Mouse (Mus musculus) hindbrain, embryonic 16.5 days (tissue): ENCODE measurements around the gene Stk24. TPM values are rescaled to one million over a fixed set of nuclear protein-coding genes. Genes with fewer than 3 reads are reported as not detected.

ENCODE experiments used
- ATAC-seq: fragments of 200-750 bp; cut with Nextera tagmentation; 2 replicates; pipeline ENCODE4 v1.8.0; 2017; ENCODE audit warnings: moderate TSS enrichment, moderate library complexity
- H3K27ac ChIP-seq: fragments of 300-500 bp; sonication (generic); 2 replicates; pipeline ENCODE4 v1.5.1; 2014; ENCODE audit warnings: low read depth, mild to moderate bottlenecking, control low read depth, low read length, moderate library complexity
- H3K27me3 ChIP-seq: fragments of 300-500 bp; sonication (generic); replicated peaks from 2 replicates; pipeline ENCODE4 v1.6.1; 2014; ENCODE audit warnings: low read length; ENCODE audit not compliant: control insufficient read depth, insufficient read depth
- H3K36me3 ChIP-seq: fragments of 300-500 bp; sonication (generic); 2 replicates; pipeline ENCODE4 v1.6.1; 2014; ENCODE audit warnings: mild to moderate bottlenecking, low read length, moderate library complexity, mixed read lengths; ENCODE audit not compliant: control insufficient read depth, insufficient read depth
- H3K4me1 ChIP-seq: fragments of 300-500 bp; sonication (generic); 2 replicates; pipeline ENCODE4 v1.6.1; 2014; ENCODE audit warnings: low read depth, low read length; ENCODE audit not compliant: control insufficient read depth, insufficient read depth
- H3K4me2 ChIP-seq: fragments of 300-500 bp; sonication (generic); 2 replicates; pipeline ENCODE4 v1.6.1; 2014; ENCODE audit warnings: mild to moderate bottlenecking, low read length, control low read depth, moderate library complexity
- H3K4me3 ChIP-seq: fragments of 300-500 bp; sonication (generic); 2 replicates; pipeline ENCODE4 v1.5.1; 2014; ENCODE audit warnings: mild to moderate bottlenecking, low read length, control low read depth, moderate library complexity
- H3K9ac ChIP-seq: fragments of 300-500 bp; sonication (generic); 2 replicates; pipeline ENCODE4 v1.6.1; 2014; ENCODE audit warnings: low read depth, mild to moderate bottlenecking, control low read depth, low read length, moderate library complexity
- H3K9me3 ChIP-seq: fragments of 300-500 bp; sonication (generic); 2 replicates; pipeline ENCODE4 v1.6.1; 2014; ENCODE audit warnings: mild to moderate bottlenecking, low read length, moderate library complexity; ENCODE audit not compliant: control insufficient read depth
- WGBS: fragments of 180-500 bp; shearing (Covaris S2); extraction: QIAGEN DNeasy Blood & Tissue Kit; methylation state at CpG from one replicate; pipeline ENCODE4 v1.1.7; 2014; 5-methylcytosine and 5-hydroxymethylcytosine counted together
- polyA plus RNA-seq: library from polyadenylated mRNA; unstranded; fragments of >200 nt; fragmentation: Nextera tagmentation; extraction: Ambion mirVana; gene quantifications from 2 replicates; pipeline ENCODE4 v1.2.1, GENCODE M21; 2015

Gene Stk24
- polyA plus RNA-seq, 1 experiment from 2014 or later: 14.6 TPM

GRCm38 (mm10) chr14:121371911-121372820 lies 7.6 kb downstream of the Stk24 start:
- 86% methylated on average over 5 of the region's 5 CpGs for WGBS
- no peaks in the 10 kb centered on the region for H3K36me3 ChIP-seq
- no peak overlapping the region for H3K27ac ChIP-seq
- H3K4me2 ChIP-seq: no peak overlapping the region
- H3K9ac ChIP-seq: no peak overlapping the region
- no peaks in the 10 kb centered on the region for H3K27me3 ChIP-seq
- no peaks in the 10 kb centered on the region for H3K9me3 ChIP-seq
- H3K4me3 ChIP-seq: no peak overlapping the region
- ATAC-seq: no peak
- peaks cover 7% of the 10 kb centered on the region for H3K4me1 ChIP-seq

GRCm38 (mm10) chr14:121369385-121369784 lies 10.4 kb downstream of the Stk24 start:
- peaks cover 16% of the 10 kb centered on the region for H3K4me1 ChIP-seq
- ATAC-seq: no peak
- WGBS: 54% methylated on average over 5 of the region's 5 CpGs

GRCm38 (mm10) chr14:121368108-121368705 lies 11.6 kb downstream of the Stk24 start:
- no peaks in the 10 kb centered on the region for H3K36me3 ChIP-seq
- peaks cover 16% of the 10 kb centered on the region for H3K4me1 ChIP-seq
- H3K27ac ChIP-seq: no peak overlapping the region; the same call in 1 of the 2 replicates
- no peaks in the 10 kb centered on the region for H3K27me3 ChIP-seq
- no peak overlapping the region for H3K9ac ChIP-seq
- no peak overlapping the region for H3K4me3 ChIP-seq
- ATAC-seq: no peak
- no peaks in the 10 kb centered on the region for H3K9me3 ChIP-seq
- no peak overlapping the region for H3K4me2 ChIP-seq
- WGBS: 68% methylated on average over 4 of the region's 4 CpGs

More at GRCm38 (mm10) chr14:121369385-121369784, 10.4 kb downstream of the Stk24 start:
- no peaks in the 10 kb centered on the region for H3K27me3 ChIP-seq
- no peak overlapping the region for H3K4me3 ChIP-seq
- H3K9me3 ChIP-seq: no peaks in the 10 kb centered on the region
- no peak overlapping the region for H3K9ac ChIP-seq
- no peak overlapping the region for H3K4me2 ChIP-seq
- H3K36me3 ChIP-seq: no peaks in the 10 kb centered on the region
- no peak overlapping the region for H3K27ac ChIP-seq

- Histone ChIP-seq H3K9me3 (no peaks in the 10 kb centered on the region), H3K4me2 (no peak overlapping the region), H3K4me3 (no peak overlapping the region), H3K9ac (no peak overlapping the region), H3K4me1 (peaks cover 16% of the 10 kb centered on the region), H3K27ac (no peak overlapping the region), H3K36me3 (no peaks in the 10 kb centered on the region), H3K27me3 (no peaks in the 10 kb centered on the region)
- 70% methylated on average over 17 of the region's 17 CpGs for WGBS
- ATAC-seq: no peak
Observed at GRCm38 (mm10) chr14:121365991-121366728, 13.7 kb downstream of the Stk24 start.

- Histone ChIP-seq H3K9me3 (no peaks in the 10 kb centered on the region), H3K27ac (no peak overlapping the region), H3K4me2 (no peak overlapping the region), H3K27me3 (no peaks in the 10 kb centered on the region), H3K9ac (no peak overlapping the region), H3K36me3 (no peaks in the 10 kb centered on the region), H3K4me1 (peaks cover 16% of the 10 kb centered on the region), H3K4me3 (no peak overlapping the region)
- ATAC-seq: no peak
- 64% methylated on average over 7 of the region's 7 CpGs for WGBS
Observed at GRCm38 (mm10) chr14:121365390-121365789, 14.4 kb downstream of the Stk24 start.

- H3K4me3 ChIP-seq: no peak overlapping the region
- H3K4me1 ChIP-seq: peaks cover 16% of the 10 kb centered on the region
- no peak overlapping the region for H3K27ac ChIP-seq
- H3K36me3 ChIP-seq: no peaks in the 10 kb centered on the region
- H3K4me2 ChIP-seq: no peak overlapping the region
- no peak overlapping the region for H3K9ac ChIP-seq
- H3K9me3 ChIP-seq: no peaks in the 10 kb centered on the region
- no peaks in the 10 kb centered on the region for H3K27me3 ChIP-seq
- 97% methylated on average over 7 of the region's 7 CpGs for whole genome bisulfite sequencing
- ATAC-seq: no peak
Observed at GRCm38 (mm10) chr14:121364282-121364681, 15.5 kb downstream of the Stk24 start.

- peaks cover 13% of the 10 kb centered on the region for H3K4me1 ChIP-seq
- no peak overlapping the region for H3K9ac ChIP-seq
- ATAC-seq: 0 out of 2 replicates have a peak, but pooled peaks have one; percentile 44
- H3K9me3 ChIP-seq: no peaks in the 10 kb centered on the region
- H3K4me3 ChIP-seq: no peak overlapping the region
- H3K27ac ChIP-seq: no peak overlapping the region
- 80% methylated on average over 17 of the region's 17 CpGs for WGBS
- H3K4me2 ChIP-seq: no peak overlapping the region
- no peaks in the 10 kb centered on the region for H3K36me3 ChIP-seq
- no peaks in the 10 kb centered on the region for H3K27me3 ChIP-seq
Observed at GRCm38 (mm10) chr14:121361319-121362114, 18.3 kb downstream of the Stk24 start.

- Histone ChIP-seq H3K27me3 (no peaks in the 10 kb centered on the region), H3K9me3 (no peaks in the 10 kb centered on the region), H3K4me1 (peaks cover 3% of the 10 kb centered on the region), H3K4me2 (no peak overlapping the region), H3K27ac (no peak overlapping the region), H3K4me3 (no peak overlapping the region), H3K9ac (no peak overlapping the region), H3K36me3 (no peaks in the 10 kb centered on the region)
- ATAC-seq: peak; percentile 31; the same call in 1 of the 2 replicates
- WGBS: 63% methylated on average over 8 of the region's 8 CpGs
Observed at GRCm38 (mm10) chr14:121359850-121360249, 20.0 kb downstream of the Stk24 start.
